Mouse (Mus musculus) left cerebral cortex, postnatal 25 days (tissue): ENCODE measurements around the gene Mum1. TPM values are rescaled to one million over a fixed set of nuclear protein-coding genes. Genes with fewer than 3 reads are reported as not detected.

ENCODE experiments used
- DNase-seq, 2 experiments: peaks; one replicate each; pipeline ENCODE4 v3.0.0; 2022; ENCODE audit warnings: low spot score in 2 of 2, mixed read lengths in 1 of 2
- intact Hi-C: fragments of 180-260 bp; cut with DNase I; formaldehyde crosslinking; loops from one replicate; pipeline ENCODE4 v1.15.1; 2025
- total RNA-seq, 2 experiments: library from RNA; stranded (reverse); gene quantifications; 2 replicates each; pipeline ENCODE4 v1.2.3; 2021

Gene Mum1
- 10 to 100 TPM; 40.9 to 41.2 TPM for total RNA-seq

DNA sequence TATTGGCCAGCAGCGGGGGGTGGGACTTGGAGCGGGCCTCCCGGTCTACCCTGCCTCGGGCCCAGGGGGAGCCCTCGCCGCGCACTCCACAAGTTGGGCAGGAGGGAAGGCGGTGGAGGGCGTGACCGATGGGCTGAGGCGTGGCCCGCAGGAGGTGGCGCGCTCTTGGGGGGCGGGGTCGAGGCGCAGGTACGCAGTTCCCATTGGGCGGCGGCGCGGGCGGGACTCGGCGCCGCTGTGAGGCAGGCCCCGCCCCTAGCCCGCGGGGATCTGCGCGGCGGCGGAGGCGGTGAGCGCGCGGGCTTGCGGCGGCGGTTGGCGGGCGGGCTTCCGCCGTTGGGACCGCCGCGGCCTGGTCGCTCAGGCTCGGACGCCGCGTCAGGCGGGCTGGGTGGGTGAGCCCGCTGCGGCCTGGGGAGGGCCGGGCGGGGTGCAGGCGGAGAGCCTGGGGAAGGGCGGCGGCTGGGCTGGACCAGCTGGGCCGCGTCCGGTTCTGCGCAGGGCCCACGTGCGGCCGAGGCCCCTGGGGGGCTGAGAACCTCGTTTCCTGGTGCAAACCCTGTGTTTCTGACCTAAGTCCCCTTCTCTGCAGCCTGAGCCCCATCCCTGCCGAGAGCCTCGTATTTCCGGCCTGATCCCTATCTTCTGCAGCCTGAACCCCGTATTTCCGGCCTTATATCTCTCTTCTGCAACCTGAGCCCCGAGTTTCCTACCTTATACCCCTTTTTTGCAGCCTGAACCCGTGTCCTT, at the start of gene Mum1:
Gene Mum1, plus strand, starts transcription at position 19 of the 750 bp plus-strand sequence.
- peak; percentile 99 for DNase-seq
- intact Hi-C loops: loop anchor here (5.0 kb wide), 1 partner anchor 49 kb away; the partner anchor contains the start of gene Efna2

DNA sequence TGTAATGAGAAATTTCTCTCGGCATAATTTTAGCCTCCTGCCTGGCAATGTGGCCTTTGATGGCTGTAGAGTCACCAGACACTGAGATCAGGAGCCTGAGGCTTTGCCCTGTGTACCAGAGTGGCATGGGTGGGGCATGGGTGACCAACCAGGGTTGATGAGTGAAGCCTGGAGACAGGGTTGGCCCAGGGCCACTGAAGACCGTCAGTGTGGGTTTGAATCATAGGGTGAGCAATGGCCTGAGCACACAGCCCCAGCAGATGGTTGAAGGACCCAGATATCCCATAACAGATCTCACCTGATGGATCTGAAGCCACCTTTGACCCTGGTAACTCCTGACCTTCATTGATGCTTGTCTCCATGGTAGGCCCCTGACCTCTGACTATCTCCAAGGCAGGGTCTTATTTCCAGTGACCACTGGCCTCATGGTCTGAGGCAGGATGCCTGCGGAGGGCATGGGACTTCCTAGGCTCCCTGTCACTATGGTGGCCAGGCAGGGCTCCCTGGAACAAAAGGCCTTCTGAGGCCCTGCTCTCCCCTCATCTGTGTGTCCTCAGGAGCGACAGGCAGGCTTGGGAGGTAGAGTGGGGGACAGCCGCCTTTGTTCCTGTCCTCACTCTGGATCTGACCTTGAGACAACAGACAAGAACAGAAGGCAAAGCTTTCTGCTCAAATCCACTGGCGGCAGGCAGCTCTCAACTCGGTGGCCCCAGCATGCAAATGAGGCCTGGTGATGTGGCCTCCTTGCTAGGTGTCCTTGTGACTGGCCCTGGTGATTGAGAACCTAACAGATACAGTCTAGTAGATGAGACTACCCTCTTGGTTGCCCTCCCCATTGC, 48.6 kb upstream of the Mum1 start:
- DNase-seq: no peak
- intact Hi-C loops: loop anchor here (5.0 to 10.0 kb wide), 2 partner anchors 50 to 197 kb away; partner anchors contain the start of gene Mum1

DNA sequence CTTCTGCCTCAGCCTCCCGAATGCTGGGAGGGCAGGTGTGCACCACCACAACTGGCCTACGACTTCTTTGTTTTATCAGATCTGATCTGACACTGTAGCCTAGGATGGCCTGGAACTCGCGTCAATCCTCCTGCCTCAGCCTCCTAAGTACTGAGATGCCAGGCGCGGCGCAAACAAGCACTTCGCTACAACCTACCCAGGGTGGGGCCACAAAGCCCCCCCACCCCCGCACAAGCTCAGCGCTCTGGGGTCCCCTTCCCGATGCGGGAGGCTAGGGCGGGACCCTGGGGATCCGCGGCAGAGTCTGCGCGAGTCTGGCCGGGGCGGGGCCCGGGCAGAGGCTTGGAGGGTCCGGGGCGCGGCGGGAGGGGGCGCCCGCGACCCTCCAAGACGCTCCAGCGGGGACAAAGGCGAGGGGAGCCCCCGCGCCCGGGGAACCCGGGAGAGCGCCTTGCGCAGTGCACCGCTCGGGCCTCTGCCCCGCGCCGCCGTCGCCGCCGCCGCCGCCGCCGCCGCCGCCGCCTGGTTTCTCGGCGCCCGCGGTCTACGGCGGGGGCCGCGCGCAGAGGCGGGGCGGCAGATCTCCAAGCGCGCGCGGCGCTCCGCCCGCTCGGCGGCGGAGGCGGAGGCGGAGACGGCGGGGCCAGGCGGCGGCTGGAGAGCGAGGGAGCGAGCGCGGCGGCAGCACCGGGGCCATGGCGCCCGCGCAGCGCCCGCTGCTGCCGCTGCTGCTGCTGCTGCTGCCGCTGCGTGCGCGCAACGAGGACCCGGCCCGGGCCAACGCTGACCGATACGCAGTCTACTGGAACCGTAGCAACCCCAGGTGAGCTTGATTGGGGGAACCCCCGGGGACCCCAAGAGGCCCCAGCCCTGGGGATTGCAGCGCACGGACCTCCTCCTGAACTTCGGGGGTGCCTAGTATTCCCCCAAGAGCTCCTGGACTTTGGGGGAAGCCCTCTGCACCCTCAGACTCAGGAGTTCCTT, 46.9 kb upstream of the Mum1 start, which contains the start of gene Efna2:
Gene Efna2, plus strand, starts transcription at position 415 of the 984 bp plus-strand sequence.
- DNase-seq: no peak
- intact Hi-C loops: loop anchor here (5.0 to 10.0 kb wide), 2 partner anchors 48 to 195 kb away; partner anchors contain the start of gene Mum1

DNA sequence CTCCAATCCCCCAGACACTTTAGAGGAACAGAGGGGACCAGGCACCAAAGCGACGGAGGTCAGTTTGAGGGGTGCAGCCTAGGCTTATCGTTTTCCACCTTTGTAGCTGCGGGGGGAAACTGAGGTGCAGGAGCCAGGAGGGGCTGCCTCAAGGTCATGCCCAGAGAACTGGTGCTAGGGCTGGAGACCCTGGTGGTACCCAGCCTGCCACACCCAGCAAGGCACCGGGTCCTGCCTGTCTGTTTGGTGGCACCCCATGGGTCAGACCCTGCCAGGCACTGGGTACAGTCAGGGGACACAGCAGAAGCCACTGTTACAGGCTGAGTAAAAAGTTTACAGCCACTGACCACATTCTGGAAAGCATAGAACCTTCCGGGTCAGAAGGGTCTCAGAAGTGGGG, 45.9 kb upstream of the Mum1 start:
- DNase-seq: no peak
- intact Hi-C loops: no loop called here

DNA sequence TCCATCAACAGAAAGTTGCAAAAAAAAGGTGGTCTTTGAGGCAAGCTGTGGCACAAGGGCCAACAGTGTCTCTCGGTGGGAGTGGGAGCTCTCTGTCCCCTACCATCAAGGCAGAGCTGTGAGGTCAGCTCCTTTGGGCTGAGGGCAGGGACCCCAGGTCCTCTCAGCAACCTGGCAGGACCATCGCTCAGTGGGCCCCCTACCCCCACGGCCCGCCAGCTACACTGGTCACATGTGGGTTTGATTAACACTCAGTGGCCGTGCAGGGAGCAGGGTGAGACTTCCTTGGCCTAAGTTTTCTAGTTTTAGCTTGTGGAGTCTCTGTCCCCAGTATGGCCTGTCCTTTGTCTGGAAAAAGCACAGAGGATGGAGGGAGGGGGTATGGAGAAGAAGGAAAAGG, 45.4 kb upstream of the Mum1 start:
- intact Hi-C loops: no loop called here
- no peak for DNase-seq

DNA sequence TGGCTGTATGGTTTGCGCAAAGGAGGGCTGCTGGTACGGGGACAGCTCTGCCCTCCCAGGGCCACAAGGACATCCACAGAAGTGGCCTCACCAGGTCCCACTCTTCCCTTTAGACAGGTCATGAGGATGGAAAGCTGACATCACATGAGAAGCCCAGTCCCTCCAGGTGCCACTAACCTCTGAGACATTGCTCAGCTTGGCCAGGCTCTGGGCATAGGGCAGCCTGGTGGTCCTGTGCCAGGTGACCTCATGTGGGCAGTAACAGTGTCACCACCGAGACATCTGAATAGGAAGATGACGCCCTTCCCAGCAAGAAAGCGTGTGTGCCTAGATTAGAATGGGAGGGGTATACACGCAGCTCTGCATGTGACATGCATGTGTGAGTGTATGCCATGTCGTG, 43.7 kb upstream of the Mum1 start:
- DNase-seq: no peak
- intact Hi-C loops: no loop called here

DNA sequence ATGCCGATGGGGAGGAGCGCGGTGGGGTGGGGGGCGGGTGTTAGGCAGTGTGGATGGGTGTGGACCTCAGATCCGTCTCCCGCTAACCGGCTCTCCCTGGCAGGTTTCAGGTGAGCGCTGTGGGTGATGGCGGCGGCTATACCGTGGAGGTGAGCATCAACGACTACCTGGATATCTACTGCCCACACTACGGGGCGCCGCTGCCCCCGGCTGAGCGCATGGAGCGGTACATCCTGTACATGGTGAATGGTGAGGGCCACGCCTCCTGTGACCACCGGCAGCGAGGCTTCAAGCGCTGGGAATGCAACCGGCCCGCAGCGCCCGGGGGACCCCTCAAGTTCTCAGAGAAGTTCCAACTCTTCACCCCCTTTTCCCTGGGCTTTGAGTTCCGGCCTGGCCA, 39.6 kb upstream of the Mum1 start:
- DNase-seq: no peak
- intact Hi-C loops: no loop called here

DNA sequence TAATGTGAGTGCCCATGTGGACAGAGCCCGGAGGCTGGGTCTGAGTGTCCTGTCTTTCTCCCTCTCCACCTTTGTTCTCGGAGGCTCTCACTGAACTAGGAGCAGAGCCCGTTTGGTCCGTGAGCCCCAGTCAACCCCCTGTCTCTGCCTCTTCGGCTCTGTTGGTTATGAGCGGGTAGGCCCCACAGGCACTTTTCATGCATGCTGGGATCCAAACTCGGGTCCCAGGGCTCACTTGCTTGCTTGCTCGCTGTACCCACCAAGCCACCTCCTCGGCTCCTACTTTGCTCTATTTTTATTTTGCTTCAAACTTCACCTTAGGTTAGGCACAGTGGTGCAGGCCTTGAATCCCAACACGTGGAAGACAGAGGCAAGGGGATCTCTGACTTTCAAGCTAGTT, 38.5 kb upstream of the Mum1 start:
- intact Hi-C loops: no loop called here
- no peak for DNase-seq

DNA sequence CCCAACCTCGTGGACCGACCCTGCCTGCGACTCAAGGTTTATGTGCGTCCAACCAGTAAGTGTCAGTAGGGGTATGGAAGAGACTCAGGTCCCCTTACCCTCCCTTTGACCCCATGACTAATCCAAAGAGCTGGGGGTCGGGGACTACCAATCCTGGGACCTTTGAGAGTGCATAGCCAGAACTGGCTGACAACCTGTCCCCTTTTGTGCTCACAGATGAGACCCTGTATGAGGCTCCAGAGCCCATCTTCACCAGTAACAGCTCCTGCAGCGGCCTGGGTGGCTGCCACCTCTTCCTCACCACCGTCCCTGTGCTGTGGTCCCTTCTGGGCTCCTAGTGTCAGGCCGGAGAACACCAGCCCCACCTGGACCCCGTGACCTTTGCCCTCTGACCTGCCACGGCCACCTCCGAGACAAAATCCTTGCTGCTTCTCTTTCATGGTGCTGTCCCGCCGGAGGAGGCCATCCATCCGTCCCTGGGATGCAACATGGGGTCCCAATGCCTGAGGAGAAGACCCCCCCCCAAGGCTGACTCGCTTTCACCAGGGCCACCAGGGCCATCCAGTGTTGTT, 37.7 kb upstream of the Mum1 start:
- intact Hi-C loops: no loop called here
- DNase-seq: no peak

DNA sequence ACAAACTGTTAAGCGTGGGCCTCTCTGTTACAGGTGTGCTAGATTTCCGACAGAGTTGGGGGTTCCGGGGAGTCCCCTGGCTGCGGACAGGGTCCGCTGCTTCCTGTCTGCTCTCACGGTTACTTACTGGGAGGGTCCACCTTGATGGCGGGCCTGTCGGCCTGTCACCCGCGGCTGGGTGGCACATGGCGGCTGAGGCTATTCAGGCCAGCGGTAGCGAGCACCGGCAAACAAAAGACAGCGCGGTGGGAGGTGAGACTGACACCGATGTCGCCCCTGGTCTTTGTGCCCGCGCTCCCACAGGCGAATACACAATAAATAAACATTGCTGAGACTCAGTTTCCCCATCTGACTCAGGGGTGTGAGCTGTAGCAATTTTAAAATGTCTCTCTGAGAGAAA, 36.2 kb upstream of the Mum1 start:
- DNase-seq: no peak
- intact Hi-C loops: no loop called here

DNA sequence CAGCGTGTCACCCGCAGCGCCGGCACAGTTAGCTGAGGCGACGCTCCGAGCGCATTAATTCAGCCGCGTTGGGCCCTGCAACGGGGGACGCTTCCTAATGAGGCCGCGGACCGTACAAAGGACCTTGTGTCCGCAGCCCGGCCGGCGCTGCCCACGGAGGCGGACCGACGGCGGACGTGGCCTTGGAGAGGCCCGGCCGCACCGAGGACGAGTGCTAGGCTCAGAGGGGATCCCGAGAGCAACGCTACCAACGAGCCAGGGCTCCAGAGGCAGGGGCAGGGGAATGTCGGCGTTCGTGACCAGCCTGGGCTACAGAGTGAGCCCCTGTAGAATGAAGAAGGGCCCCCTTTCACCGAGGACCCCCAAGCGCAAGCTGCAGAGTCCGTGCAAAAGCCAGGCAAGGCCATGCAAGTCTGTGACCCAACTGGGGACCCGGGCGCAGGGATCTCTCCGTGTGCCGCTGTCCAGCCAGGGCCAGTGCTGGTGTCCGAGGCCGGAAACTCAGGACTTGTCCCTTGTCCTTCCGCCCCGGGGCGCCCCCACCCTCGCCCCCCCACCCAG, 35.7 kb upstream of the Mum1 start:
- intact Hi-C loops: no loop called here
- DNase-seq: peak; percentile 42 to 49

DNA sequence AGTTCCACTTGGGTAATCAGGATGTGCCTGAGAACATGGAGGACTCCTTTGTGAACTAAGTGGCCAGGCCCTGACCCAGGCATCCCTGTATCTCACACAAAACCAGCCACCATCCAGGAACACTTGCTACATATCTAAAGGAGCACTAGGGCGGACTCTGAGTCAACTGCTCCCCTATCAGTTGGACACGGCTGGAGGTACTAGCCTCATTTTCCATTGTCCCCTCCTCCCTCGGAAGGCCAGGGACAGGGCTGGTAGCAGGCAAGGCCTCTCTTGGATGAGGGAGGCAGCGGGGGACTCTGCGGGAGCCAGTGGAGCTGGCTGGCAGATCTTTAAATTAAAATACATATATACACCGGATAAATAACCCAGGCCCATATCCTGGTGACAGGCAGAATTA, 32.3 kb upstream of the Mum1 start:
- intact Hi-C loops: no loop called here
- no peak for DNase-seq

DNA sequence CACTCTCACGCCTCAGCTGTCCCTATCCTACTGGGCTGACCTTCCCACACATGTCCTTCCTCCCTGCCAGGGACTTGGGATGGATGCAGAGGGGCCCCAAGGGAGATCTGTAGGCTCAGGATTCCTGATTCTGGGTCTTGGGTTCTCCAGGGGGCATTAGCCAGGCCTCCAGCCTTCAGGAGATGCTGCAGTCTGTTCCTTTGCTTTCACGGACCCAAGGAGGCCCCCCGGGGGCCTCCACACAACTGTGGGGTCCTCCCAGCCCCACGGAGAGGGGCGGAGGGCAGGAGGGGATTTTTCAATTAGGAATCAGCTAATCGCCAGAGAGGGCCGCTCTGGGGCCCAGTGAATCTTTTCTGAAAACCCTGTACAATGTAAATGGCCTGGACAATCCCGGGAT, 31.8 kb upstream of the Mum1 start:
- DNase-seq: no peak
- intact Hi-C loops: no loop called here

DNA sequence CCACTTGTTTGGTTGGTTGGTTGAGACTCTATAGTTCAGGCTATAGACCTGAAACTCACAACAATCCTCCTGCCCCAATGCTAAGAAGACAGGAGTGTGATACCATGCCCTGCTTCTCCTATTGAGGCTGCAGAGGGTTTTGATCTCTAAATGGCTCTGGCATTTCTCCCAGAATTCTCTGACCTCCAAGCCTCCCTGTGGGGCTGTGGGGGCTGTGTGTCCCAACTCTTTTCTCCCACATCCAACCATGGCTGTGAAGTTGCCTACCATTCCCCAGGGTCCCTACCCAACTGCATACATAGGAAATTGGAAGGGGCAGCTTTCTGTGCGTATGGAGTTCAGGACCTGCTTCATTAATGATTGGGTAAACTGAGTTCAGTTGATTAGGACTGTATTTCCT, 30.1 kb upstream of the Mum1 start:
- intact Hi-C loops: no loop called here

DNA sequence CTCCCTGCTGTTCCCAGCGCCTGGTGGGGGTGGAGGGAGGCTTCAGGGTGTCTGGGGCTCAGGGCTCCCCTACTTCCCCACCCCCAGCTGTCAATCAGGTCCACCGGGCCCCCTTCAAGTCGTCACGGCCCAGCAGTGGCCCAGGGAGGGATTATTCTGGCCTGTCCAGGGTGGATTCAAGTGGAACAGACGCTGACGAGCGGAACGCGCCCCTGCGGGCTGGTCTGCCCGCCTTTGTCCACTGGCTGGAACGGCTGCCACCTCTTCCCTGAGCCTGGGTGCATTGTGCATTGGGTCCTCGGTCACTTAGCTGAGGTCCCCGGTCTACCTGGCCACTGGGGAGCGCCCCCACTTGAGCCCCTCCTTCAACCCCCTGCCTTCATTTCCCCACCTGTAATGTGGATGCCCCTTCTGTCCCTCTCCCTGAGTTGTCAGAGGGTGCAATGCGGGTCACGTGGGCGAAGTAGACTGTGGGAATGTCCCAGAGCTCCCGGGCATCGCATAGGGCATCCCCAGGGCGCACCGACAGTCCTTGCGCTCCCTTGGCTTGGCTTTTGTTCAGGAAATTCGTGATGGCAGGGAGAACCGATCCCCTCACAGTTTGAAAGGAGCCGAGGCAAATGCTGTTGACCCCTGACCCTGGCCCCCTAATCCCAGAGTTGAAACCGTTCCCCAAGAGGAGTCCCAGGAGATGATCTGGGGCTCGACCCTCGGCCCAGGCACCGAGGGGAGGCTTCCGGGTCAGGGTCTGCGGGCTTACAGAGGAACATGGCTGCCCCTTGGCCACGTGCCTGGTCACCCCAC, 29.3 kb upstream of the Mum1 start:
- intact Hi-C loops: no loop called here
- DNase-seq: no peak

More for the DNA sequence above, 30.1 kb upstream of the Mum1 start:
- DNase-seq: no peak

DNA sequence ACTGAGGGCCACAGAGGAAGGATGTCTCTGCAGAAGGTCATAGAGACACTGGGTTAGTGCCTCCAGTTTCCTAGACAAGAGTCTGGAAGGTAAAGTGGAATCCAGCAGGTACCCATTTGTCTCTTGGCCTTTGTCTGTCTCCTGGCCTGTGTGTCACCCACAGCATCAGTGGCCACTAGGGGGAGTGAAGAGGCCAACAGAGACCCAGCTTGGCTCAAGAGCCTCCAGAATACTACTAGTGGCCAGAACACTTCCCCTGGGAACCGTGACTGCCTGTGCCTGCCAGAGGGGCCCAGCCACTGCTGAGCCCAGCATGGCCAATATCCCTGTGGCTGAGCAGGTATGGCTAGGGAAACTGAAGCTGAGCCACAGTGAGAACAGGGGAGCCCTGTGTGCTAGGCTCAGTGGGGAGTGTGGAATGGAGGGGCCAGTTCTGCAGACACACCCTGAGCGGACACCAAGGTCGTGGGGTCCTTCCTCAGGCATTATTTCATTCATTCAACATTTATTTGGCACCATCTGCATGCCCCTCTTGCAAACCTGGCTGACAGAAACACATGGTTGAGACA, 26.7 kb upstream of the Mum1 start:
- DNase-seq: peak; percentile 78 to 85
- intact Hi-C loops: loop anchor here (1.0 kb wide), 1 partner anchor 46 kb away; no protein-coding TSS in a partner anchor

DNA sequence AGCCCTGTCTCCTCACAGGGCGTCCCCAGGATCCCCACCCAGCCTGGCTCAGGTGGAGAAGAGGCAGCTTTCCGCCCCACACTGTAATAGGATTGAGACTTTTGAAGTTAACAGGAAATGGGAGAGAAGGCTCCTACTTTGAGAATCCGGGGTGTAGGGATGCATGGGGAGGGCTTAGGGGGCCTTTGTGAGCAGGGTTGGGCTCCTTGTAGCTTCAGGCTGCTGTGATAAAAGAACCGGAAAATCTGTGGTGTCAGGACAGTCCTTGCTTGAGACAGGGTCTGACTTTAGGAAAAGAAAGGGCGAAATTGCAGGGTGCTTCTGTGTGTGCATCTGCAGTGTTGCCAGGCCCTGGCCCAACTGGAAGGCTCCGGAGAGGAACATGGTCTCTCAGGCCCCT, 25.7 kb upstream of the Mum1 start:
- intact Hi-C loops: no loop called here
- no peak for DNase-seq

DNA sequence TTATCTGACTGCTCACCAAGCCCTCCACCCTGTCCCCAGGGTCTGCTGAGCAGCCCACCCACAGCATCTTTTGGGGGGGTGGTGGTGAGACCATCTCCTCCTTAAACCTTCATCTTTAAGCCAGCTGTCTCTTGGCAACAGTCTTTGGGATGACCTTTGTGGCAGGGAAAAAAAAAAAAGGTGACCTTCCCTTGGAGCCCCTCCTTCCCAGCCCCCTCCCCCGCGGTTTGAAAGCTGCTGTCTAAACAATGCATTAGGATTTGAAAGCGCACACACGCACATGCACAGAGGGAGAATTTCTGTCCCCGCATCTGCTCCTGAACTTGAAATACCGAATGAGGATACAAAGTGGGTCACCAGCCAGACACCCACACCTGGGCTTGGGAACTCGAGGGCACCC, 22.2 kb upstream of the Mum1 start:
- intact Hi-C loops: no loop called here
- DNase-seq: no peak
